Mouse (Mus musculus) midbrain, embryonic 14.5 days (tissue): Measurements from ENCODE around the gene Hmx1. TPM values are rescaled to one million over a fixed set of nuclear protein-coding genes. Genes with fewer than 3 reads are reported as not detected.
A peak's percentile ranks its signal among the peaks of the same experiment; 100 is the strongest.

Experiments used
- ATAC-seq: fragments of 200-750 bp; cut with Nextera tagmentation; 2 replicates; pipeline ENCODE4 v1.8.0; 2017; ENCODE audit warnings: moderate number of reproducible peaks, moderate library complexity; ENCODE audit not compliant: low FRiP score, low TSS enrichment
- DNase-seq: peaks from one replicate; pipeline ENCODE4 v3.0.0-alpha.2; 2015
- H3K27ac ChIP-seq: fragments of 300-500 bp; sonication (generic); replicated peaks from 2 replicates; pipeline ENCODE4 v1.5.1; 2014; ENCODE audit warnings: mild to moderate bottlenecking, low read depth, low read length, moderate library complexity
- H3K27me3 ChIP-seq: fragments of 300-500 bp; sonication (generic); 2 replicates; pipeline ENCODE4 v1.6.1; 2014; ENCODE audit warnings: low read length, control low read depth, mixed read lengths; ENCODE audit not compliant: control insufficient read depth, insufficient read depth
- H3K36me3 ChIP-seq: fragments of 300-500 bp; sonication (generic); 2 replicates; pipeline ENCODE4 v1.6.1; 2014; ENCODE audit warnings: low read length, control low read depth; ENCODE audit not compliant: control insufficient read depth, insufficient read depth
- H3K4me1 ChIP-seq: fragments of 300-500 bp; sonication (generic); 2 replicates; pipeline ENCODE4 v1.6.1; 2014; ENCODE audit warnings: mild to moderate bottlenecking, antibody characterized with exemption, low read length, control low read depth; ENCODE audit not compliant: control insufficient read depth, insufficient read depth
- H3K4me2 ChIP-seq: fragments of 300-500 bp; sonication (generic); 2 replicates; pipeline ENCODE4 v1.6.1; 2014; ENCODE audit warnings: mild to moderate bottlenecking, low read length, moderate library complexity
- H3K4me3 ChIP-seq: fragments of 300-500 bp; sonication (generic); replicated peaks from 2 replicates; pipeline ENCODE4 v1.5.1; 2014; ENCODE audit warnings: low read depth, low read length
- H3K9ac ChIP-seq: fragments of 300-500 bp; sonication (generic); replicated peaks from 2 replicates; pipeline ENCODE4 v1.6.1; 2014; ENCODE audit warnings: mild to moderate bottlenecking, low read length, moderate library complexity
- H3K9me3 ChIP-seq: fragments of 300-500 bp; sonication (generic); 2 replicates; pipeline ENCODE4 v1.6.1; 2016; ENCODE audit warnings: low read length, control low read depth, mixed read lengths; ENCODE audit not compliant: control insufficient read depth
- WGBS: fragments of 180-500 bp; shearing (Covaris S2); extraction: QIAGEN DNeasy Blood & Tissue Kit; methylation state at CpG from one replicate; pipeline ENCODE4 v1.1.7; 2014; 5-methylcytosine and 5-hydroxymethylcytosine counted together
- polyA plus RNA-seq: library from polyadenylated mRNA; unstranded; fragments of >200 nt; fragmentation: Nextera tagmentation; extraction: Ambion mirVana; gene quantifications from 2 replicates; pipeline ENCODE4 v1.2.1, GENCODE M21; 2014

Hmx1 gene
- not detected in 2 replicates for polyA plus RNA-seq

- Histone ChIP-seq H3K4me2 (peak within 1 kb of the TSS; percentile 60), H3K36me3 (no peaks in the 10 kb centered on the region), H3K27me3 (peaks cover 100% of the 10 kb centered on the region), H3K9me3 (no peaks in the 10 kb centered on the region), H3K4me1 (peaks cover 7% of the 10 kb centered on the region), H3K9ac (no peak within 1 kb of the TSS), H3K4me3 (peak within 1 kb of the TSS; percentile 38), H3K27ac (no peak within 1 kb of the TSS)
- DNase-seq (peak; percentile 75), ATAC-seq (peak; percentile 84)
- WGBS, result under 1% methylated on average over 55 of the region's 71 CpGs
Observed at GRCm38 (mm10) chr5:35388491-35389111, at the start of gene Hmx1. Gene Hmx1, plus strand, starts transcription at chr5:35389108.

GRCm38 (mm10) chr5:35345084-35345483 lies 43.8 kb upstream of the Hmx1 start:
- no peak overlapping the region for H3K9ac ChIP-seq
- no peak overlapping the region for H3K27ac ChIP-seq
- no peak for ATAC-seq
- H3K9me3 ChIP-seq, result no peaks in the 10 kb centered on the region
- DNase-seq, result no peak
- no peaks in the 10 kb centered on the region for H3K27me3 ChIP-seq
- H3K4me3 ChIP-seq, result no peak overlapping the region
- no peaks in the 10 kb centered on the region for H3K4me1 ChIP-seq
- H3K4me2 ChIP-seq, result no peak overlapping the region
- no peaks in the 10 kb centered on the region for H3K36me3 ChIP-seq
- 81% methylated on average over 3 of the region's 3 CpGs for whole genome bisulfite sequencing

GRCm38 (mm10) chr5:35348794-35349193 lies 40.1 kb upstream of the Hmx1 start:
- Histone ChIP-seq H3K27me3 (no peaks in the 10 kb centered on the region), H3K9me3 (no peaks in the 10 kb centered on the region), H3K4me1 (no peaks in the 10 kb centered on the region), H3K4me3 (no peak overlapping the region), H3K36me3 (no peaks in the 10 kb centered on the region), H3K4me2 (no peak overlapping the region), H3K27ac (no peak overlapping the region), H3K9ac (no peak overlapping the region)
- DNase-seq (peak; percentile 88), ATAC-seq (no peak)
- 23% methylated on average over 3 of the region's 3 CpGs for WGBS

- ATAC-seq (no peak), DNase-seq (no peak)
- Histone ChIP-seq H3K4me2 (no peak overlapping the region), H3K36me3 (no peaks in the 10 kb centered on the region), H3K4me3 (no peak overlapping the region), H3K27ac (no peak overlapping the region), H3K4me1 (no peaks in the 10 kb centered on the region), H3K9me3 (no peaks in the 10 kb centered on the region), H3K27me3 (no peaks in the 10 kb centered on the region), H3K9ac (no peak overlapping the region)
- WGBS, result 60% methylated on average over 9 of the region's 9 CpGs
Observed at GRCm38 (mm10) chr5:35357544-35358440, 31.1 kb upstream of the Hmx1 start.

GRCm38 (mm10) chr5:35361570-35362284 lies 27.2 kb upstream of the Hmx1 start:
- H3K9me3 ChIP-seq, result no peaks in the 10 kb centered on the region
- WGBS, result 46% methylated on average over 8 of the region's 8 CpGs
- no peak overlapping the region for H3K4me2 ChIP-seq
- DNase-seq (peak; percentile 97), ATAC-seq (peak; percentile 75)
- H3K27ac ChIP-seq, result no peak overlapping the region
- no peak overlapping the region for H3K9ac ChIP-seq
- no peaks in the 10 kb centered on the region for H3K36me3 ChIP-seq
- no peak overlapping the region for H3K4me3 ChIP-seq
- no peaks in the 10 kb centered on the region for H3K4me1 ChIP-seq
- H3K27me3 ChIP-seq, result no peaks in the 10 kb centered on the region

GRCm38 (mm10) chr5:35366241-35367032 lies 22.5 kb upstream of the Hmx1 start:
- ATAC-seq, result no peak
- H3K9me3 ChIP-seq, result no peaks in the 10 kb centered on the region
- H3K9ac ChIP-seq, result no peak overlapping the region
- DNase-seq, result no peak
- H3K27ac ChIP-seq, result no peak overlapping the region
- 76% methylated on average over 20 of the region's 20 CpGs for WGBS
- H3K4me1 ChIP-seq, result no peaks in the 10 kb centered on the region
- H3K27me3 ChIP-seq, result no peaks in the 10 kb centered on the region
- no peak overlapping the region for H3K4me2 ChIP-seq
- no peaks in the 10 kb centered on the region for H3K36me3 ChIP-seq
- no peak overlapping the region for H3K4me3 ChIP-seq

GRCm38 (mm10) chr5:35368916-35369315 lies 20.0 kb upstream of the Hmx1 start:
- ATAC-seq (no peak), DNase-seq (no peak)

GRCm38 (mm10) chr5:35379066-35379465 lies 9.8 kb upstream of the Hmx1 start:
- Histone ChIP-seq H3K27ac (no peak overlapping the region), H3K9me3 (no peaks in the 10 kb centered on the region), H3K4me2 (no peak overlapping the region), H3K9ac (no peak overlapping the region), H3K4me3 (no peak overlapping the region), H3K4me1 (no peaks in the 10 kb centered on the region), H3K27me3 (peaks cover 64% of the 10 kb centered on the region), H3K36me3 (no peaks in the 10 kb centered on the region)
- DNase-seq (no peak), ATAC-seq (no peak)
- 55% methylated on average over 2 of the region's 2 CpGs for WGBS

More at GRCm38 (mm10) chr5:35368916-35369315, 20.0 kb upstream of the Hmx1 start:
- Histone ChIP-seq H3K4me2 (no peak overlapping the region), H3K4me3 (no peak overlapping the region), H3K9ac (no peak overlapping the region), H3K4me1 (no peaks in the 10 kb centered on the region), H3K36me3 (no peaks in the 10 kb centered on the region), H3K9me3 (no peaks in the 10 kb centered on the region), H3K27ac (no peak overlapping the region), H3K27me3 (no peaks in the 10 kb centered on the region)
- 77% methylated on average over 6 of the region's 6 CpGs for WGBS
